ENCODE assay signal across 23 mouse cellular contexts in genomic region chr1:74801631-74802140, GRCm38 (mm10). TPM values are rescaled to one million over a fixed set of nuclear protein-coding genes. Genes with fewer than 3 reads are reported as not detected.
"Had no signal": no experiment of that assay in that cellular context is flagged by ENCODE, and none has a peak within 500 bp of the region (broad histone marks: within the 10 kb centered on the region; RNA-seq: fewer than 3 reads in every experiment).

No protein-coding gene starts in this region.

- H3K4me2 ChIP-seq: lung, embryonic 14.5 days; neural tube, embryonic 13.5 days; neural tube, embryonic 15.5 days had no signal

- H3K36me3 ChIP-seq: midbrain, embryonic 12.5 days; neural tube, embryonic 13.5 days; neural tube, embryonic 15.5 days had no signal

- DNase-seq: lung, adult 18-20 months; lung, embryonic 14.5 days; lung, postnatal 10 days; lung, postnatal 4 days; midbrain, embryonic 14.5 days; retina, postnatal 1 day; right cerebral cortex, adult 18-20 months; right cerebral cortex, postnatal 25 days; right cerebral cortex, postnatal 4 days; spleen, adult 18-20 months; thymus, adult 18-20 months; thymus, postnatal 14 days; thymus, postnatal 36 days had no signal

- H3K9ac ChIP-seq: liver, embryonic 14.5 days; lung, embryonic 14.5 days; neural tube, embryonic 13.5 days; neural tube, embryonic 15.5 days had no signal

- H3K27ac ChIP-seq: liver, embryonic 14.5 days; midbrain, embryonic 12.5 days; neural tube, embryonic 13.5 days; neural tube, embryonic 15.5 days had no signal

- H3K4me3 ChIP-seq: midbrain, embryonic 12.5 days; neural tube, embryonic 13.5 days; neural tube, embryonic 15.5 days had no signal

- H3K9me3 ChIP-seq: midbrain, embryonic 12.5 days; neural tube, embryonic 13.5 days; neural tube, embryonic 15.5 days had no signal

RNA-seq across cellular contexts. Expression of gene Wnt10a, which starts 10.4 kb away (rescaled TPM):
- total RNA-seq: megakaryocyte, adult 5-6 weeks; megakaryocyte-erythroid progenitor cell, adult 5-6 weeks had no signal
- polyA plus RNA-seq: liver, embryonic 14.5 days; liver, embryonic 16.5 days; lung, embryonic 14.5 days had no signal

RNA-seq across cellular contexts. Expression of gene Wnt6, which starts 30.0 kb away (rescaled TPM):
- total RNA-seq: megakaryocyte-erythroid progenitor cell, adult 5-6 weeks had no signal

RNA-seq across cellular contexts. Expression of gene Prkag3, which starts 52.7 kb away (rescaled TPM):
- total RNA-seq: megakaryocyte, adult 5-6 weeks; megakaryocyte-erythroid progenitor cell, adult 5-6 weeks had no signal
- polyA plus RNA-seq: liver, embryonic 14.5 days; midbrain, embryonic 12.5 days; midbrain, embryonic 14.5 days; neural tube, embryonic 11.5 days; neural tube, embryonic 13.5 days had no signal

RNA-seq across cellular contexts. Expression of gene Cdk5r2, which starts 53.0 kb away (rescaled TPM):
- total RNA-seq: megakaryocyte, adult 5-6 weeks; megakaryocyte-erythroid progenitor cell, adult 5-6 weeks had no signal
- polyA plus RNA-seq: liver, embryonic 16.5 days; lung, embryonic 14.5 days; lung, embryonic 16.5 days; thymus, postnatal 0 days had no signal
